Mouse (Mus musculus) forebrain, embryonic 12.5 days (tissue): ENCODE data around the gene Hspa4l. TPM values are rescaled to one million over a fixed set of nuclear protein-coding genes. Genes with fewer than 3 reads are reported as not detected.

Experiments
- polyA plus RNA-seq: library from polyadenylated mRNA; unstranded; fragments of >200 nt; fragmentation: Nextera tagmentation; extraction: Ambion mirVana; gene quantifications from 2 replicates; pipeline ENCODE4 v1.2.1, GENCODE M21; 2016

Gene Hspa4l
- polyA plus RNA-seq, 1 experiment from 2014 or later, result 58.6 TPM

Other genes starting within 250 kb of the Hspa4l start
- 7.2 and 8.9 TPM in 2 replicates for gene Intu, start 213.2 kb upstream of the Hspa4l start, polyA plus RNA-seq
- 0.17 TPM in 1 of 2 replicates, not detected in the other for gene Slc25a31, start 35.6 kb upstream of the Hspa4l start, polyA plus RNA-seq
- 65.9 and 69.2 TPM in 2 replicates for gene Plk4, start 55.5 kb downstream of the Hspa4l start, polyA plus RNA-seq
- 10.5 and 11.7 TPM in 2 replicates for gene Mfsd8, start 102.4 kb downstream of the Hspa4l start, polyA plus RNA-seq
- gene Abhd18, start 102.5 kb downstream of the Hspa4l start, polyA plus RNA-seq, result 8.6 and 9.3 TPM in 2 replicates
- gene 1700034I23Rik, start 158.0 kb downstream of the Hspa4l start, polyA plus RNA-seq, result 0.13 and 0.19 TPM in 2 replicates
- gene Larp1b, start 205.3 kb downstream of the Hspa4l start, polyA plus RNA-seq, result 2.7 and 3.0 TPM in 2 replicates